Mouse (Mus musculus) macrophage (primary cell): Measurements from ENCODE around the gene Sfxn5. TPM values are rescaled to one million over a fixed set of nuclear protein-coding genes. Genes with fewer than 3 reads are reported as not detected.

Experiments used
- H3K27ac ChIP-seq: fragments of 350-480 bp; formaldehyde crosslinking; 2 replicates; pipeline ENCODE4 v1.9.0; 2021
- H3K36me3 ChIP-seq: fragments of 350-480 bp; formaldehyde crosslinking; 2 replicates; pipeline ENCODE4 v1.9.0; 2021; ENCODE audit errors: inconsistent target
- H3K4me3 ChIP-seq: fragments of 350-480 bp; formaldehyde crosslinking; 2 replicates; pipeline ENCODE4 v1.9.0; 2021; ENCODE audit errors: inconsistent target
- H3K79me2 ChIP-seq: fragments of 350-480 bp; formaldehyde crosslinking; 2 replicates; pipeline ENCODE4 v1.9.0; 2021; ENCODE audit errors: inconsistent target
- WGBS: methylation state at CpG from one replicate; pipeline ENCODE4 v1.1.7; 2026; ENCODE audit warnings: inconsistent platforms; ENCODE audit not compliant: missing documents; 5-methylcytosine and 5-hydroxymethylcytosine counted together
- polyA plus RNA-seq: library from polyadenylated mRNA; stranded (reverse); fragments of 250-400 nt; gene quantifications from 3 replicates; pipeline ENCODE4 v1.2.4, GENCODE M21; 2018; ENCODE audit warnings: inconsistent platforms

The Sfxn5 gene
- polyA plus RNA-seq, 1 experiment from 2014 or later = 3.8 TPM

DNA sequence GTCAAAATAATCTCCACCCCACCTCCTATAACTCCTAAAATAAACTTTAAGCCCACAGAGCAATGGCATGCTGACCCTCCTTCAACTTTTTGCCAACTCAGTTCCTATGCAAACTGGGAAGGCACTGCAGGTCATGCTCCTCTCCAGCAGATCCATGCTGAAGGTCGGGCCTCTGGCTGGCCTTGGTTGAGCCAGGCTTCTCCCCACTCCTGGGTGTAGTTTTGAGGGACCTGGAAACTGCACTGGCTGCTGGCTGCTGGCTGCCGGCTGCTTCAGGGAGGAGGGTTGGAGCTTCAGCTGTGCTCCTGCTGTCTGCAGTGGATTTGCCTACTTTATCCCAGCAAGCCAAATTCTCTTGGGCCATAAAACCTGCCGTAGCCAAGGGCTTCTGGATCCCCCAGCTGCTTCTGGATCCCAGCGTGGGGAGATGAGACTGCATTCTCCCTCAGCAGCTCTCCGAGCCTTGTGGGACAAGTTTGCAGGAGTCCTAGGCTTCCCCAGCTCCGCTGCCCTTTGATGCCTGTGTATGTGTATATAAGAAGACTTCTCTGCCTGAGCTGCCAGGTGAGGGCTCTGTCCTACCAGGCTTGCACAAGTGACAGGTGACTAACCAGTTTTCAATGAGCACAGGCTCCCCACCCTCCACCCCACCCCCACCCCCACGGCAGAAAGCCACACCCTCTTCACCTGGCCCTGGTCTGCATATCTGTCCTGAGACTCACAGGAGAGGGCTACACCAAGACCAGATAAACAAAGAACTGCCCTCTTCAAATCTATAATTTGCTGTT is 100.2 kb downstream of the Sfxn5 start:
- no peak overlapping the region for H3K4me3 ChIP-seq
- no peaks in the 10 kb centered on the region for H3K79me2 ChIP-seq
- 74% methylated on average over 5 of the region's 7 CpGs for WGBS
- no peaks in the 10 kb centered on the region for H3K36me3 ChIP-seq
- H3K27ac ChIP-seq = no peak overlapping the region

DNA sequence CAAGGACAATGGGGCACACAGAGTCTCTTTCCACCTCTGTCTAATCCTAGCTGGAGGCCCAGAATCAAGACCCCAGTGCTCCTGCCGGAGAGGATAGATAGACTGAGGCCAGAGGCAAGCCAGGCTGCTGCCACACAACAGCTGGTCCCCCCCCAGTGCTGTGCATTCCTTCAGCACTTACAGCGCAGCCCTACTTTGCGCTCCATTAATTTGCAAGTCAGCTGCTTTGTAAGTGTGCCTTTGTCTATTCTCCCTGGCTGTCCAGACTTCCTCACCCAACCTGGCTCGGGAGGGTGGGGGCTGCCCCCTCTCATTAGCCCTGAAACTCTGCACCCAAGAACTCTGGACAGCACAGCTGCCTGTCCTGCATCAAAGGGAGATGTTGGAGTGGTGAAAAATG is 101.2 kb downstream of the Sfxn5 start:
- Histone ChIP-seq H3K27ac (no peak overlapping the region), H3K36me3 (no peaks in the 10 kb centered on the region), H3K79me2 (no peaks in the 10 kb centered on the region), H3K4me3 (no peak overlapping the region)
- 83% methylated on average over 4 of the region's 4 CpGs for WGBS

GRCm38 (mm10) chr6:85231469-85231868 is 101.8 kb downstream of the Sfxn5 start:
- no peaks in the 10 kb centered on the region for H3K79me2 ChIP-seq
- no peak overlapping the region for H3K27ac ChIP-seq
- H3K36me3 ChIP-seq = no peaks in the 10 kb centered on the region
- 89% methylated on average over 6 of the region's 6 CpGs for WGBS
- no peak overlapping the region for H3K4me3 ChIP-seq

- no peaks in the 10 kb centered on the region for H3K79me2 ChIP-seq
Observed at GRCm38 (mm10) chr6:85230762-85231161, 102.5 kb downstream of the Sfxn5 start.

DNA sequence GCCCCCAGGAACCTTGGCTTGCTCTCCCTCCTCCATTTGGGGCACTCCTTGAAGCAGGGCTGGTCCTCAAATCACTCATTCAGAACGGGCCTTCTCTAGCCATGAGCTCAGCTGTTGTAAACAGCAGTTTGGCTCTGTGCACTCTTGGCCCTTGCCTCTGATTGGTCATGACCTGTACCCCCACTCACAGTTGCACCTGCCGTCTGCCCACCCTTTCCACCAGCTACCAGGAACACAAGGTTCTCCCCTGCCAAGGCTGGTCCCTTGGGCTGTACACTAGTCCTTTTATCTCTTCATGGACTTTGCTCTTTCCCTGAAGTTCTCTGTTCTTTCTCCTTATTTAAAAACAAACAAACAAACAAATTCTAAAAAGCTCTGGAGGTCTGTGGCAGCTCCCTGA is 105.7 kb downstream of the Sfxn5 start:
- H3K4me3 ChIP-seq = no peak overlapping the region
- WGBS = 86% methylated on average over 2 of the region's 2 CpGs
- H3K27ac ChIP-seq = no peak overlapping the region
- no peaks in the 10 kb centered on the region for H3K36me3 ChIP-seq
- H3K79me2 ChIP-seq = no peaks in the 10 kb centered on the region

More at GRCm38 (mm10) chr6:85230762-85231161, 102.5 kb downstream of the Sfxn5 start:
- Histone ChIP-seq H3K4me3 (no peak overlapping the region), H3K27ac (no peak overlapping the region), H3K36me3 (no peaks in the 10 kb centered on the region)
- WGBS = 94% methylated on average over 3 of the region's 3 CpGs

DNA sequence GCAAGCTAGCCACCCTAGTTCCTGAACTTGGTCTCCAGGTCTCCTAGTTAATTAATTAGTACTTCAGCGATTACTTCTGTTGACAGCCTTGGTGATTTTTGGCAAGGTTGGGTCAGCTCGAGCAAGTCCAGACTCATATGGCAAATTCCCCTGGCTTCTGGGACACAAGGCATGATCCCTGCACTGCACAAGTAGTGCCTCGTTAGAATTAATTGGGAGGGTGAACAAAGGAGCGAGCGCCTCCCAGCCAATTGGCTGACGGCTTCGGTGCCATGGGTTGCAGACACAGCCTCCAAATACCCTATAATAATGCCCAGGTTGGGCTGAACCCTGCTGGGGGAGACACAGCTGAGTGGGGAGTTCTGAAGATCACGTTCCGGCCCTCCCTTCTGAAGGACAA is 106.7 kb downstream of the Sfxn5 start:
- Histone ChIP-seq H3K36me3 (no peaks in the 10 kb centered on the region), H3K79me2 (no peaks in the 10 kb centered on the region), H3K27ac (no peak overlapping the region), H3K4me3 (no peak overlapping the region)
- 94% methylated on average over 9 of the region's 9 CpGs for WGBS

GRCm38 (mm10) chr6:85224442-85224891 is 108.8 kb downstream of the Sfxn5 start:
- 91% methylated on average over 13 of the region's 15 CpGs for WGBS
- H3K79me2 ChIP-seq = no peaks in the 10 kb centered on the region
- H3K36me3 ChIP-seq = no peaks in the 10 kb centered on the region
- H3K4me3 ChIP-seq = no peak overlapping the region
- no peak overlapping the region for H3K27ac ChIP-seq

- Histone ChIP-seq H3K4me3 (no peak overlapping the region), H3K27ac (no peak overlapping the region), H3K79me2 (no peaks in the 10 kb centered on the region), H3K36me3 (no peaks in the 10 kb centered on the region)
- 95% methylated on average over 14 of the region's 14 CpGs for WGBS
Observed at GRCm38 (mm10) chr6:85223498-85224150, 109.6 kb downstream of the Sfxn5 start.

DNA sequence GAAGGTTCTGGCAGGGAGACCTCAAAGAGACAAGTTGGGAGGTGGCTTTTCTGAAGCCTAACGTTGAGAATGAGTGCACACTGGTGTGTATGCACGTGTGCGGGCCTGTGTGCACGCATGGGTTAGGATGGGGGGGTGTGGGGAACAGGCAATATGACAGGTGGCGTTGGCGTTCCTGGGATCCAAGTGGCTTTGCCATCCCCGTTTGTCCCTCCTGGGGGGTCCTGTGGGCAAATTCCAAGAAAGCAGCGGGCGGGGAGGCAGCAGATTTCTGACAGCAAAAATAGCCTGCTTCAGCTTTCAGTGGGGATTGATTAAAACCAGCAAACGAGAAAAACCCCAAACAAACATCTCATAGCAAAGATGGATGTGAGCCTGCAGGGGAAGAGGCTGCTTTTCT is 110.7 kb downstream of the Sfxn5 start:
- no peaks in the 10 kb centered on the region for H3K36me3 ChIP-seq
- WGBS = 92% methylated on average over 10 of the region's 10 CpGs
- no peaks in the 10 kb centered on the region for H3K79me2 ChIP-seq
- no peak overlapping the region for H3K4me3 ChIP-seq
- no peak overlapping the region for H3K27ac ChIP-seq

- WGBS = 94% methylated on average over 4 of the region's 4 CpGs
- Histone ChIP-seq H3K27ac (no peak overlapping the region), H3K4me3 (no peak overlapping the region), H3K79me2 (no peaks in the 10 kb centered on the region), H3K36me3 (no peaks in the 10 kb centered on the region)
Observed at GRCm38 (mm10) chr6:85220917-85221316, 112.3 kb downstream of the Sfxn5 start.

DNA sequence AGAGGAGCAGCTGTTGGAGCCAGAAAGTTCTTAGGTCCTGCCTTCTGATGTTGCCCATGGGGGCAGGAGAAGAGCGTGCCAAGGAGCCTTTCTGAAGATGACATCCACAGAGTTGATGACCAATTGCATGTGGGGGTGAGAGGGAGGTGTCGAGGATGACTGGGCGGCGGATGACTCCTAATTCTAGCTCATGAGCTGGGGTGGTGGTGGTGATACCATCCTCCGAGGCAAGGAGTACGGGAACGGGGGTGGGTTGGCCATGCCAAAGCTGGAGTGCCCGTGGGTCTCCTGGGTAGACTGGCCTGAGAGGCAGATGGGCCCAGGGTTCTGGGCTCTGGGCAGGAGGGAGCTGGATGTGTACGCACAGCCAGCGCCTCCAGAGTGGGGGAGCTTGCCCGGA is 113.5 kb downstream of the Sfxn5 start:
- H3K4me3 ChIP-seq = no peak overlapping the region
- WGBS = 94% methylated on average over 10 of the region's 11 CpGs

DNA sequence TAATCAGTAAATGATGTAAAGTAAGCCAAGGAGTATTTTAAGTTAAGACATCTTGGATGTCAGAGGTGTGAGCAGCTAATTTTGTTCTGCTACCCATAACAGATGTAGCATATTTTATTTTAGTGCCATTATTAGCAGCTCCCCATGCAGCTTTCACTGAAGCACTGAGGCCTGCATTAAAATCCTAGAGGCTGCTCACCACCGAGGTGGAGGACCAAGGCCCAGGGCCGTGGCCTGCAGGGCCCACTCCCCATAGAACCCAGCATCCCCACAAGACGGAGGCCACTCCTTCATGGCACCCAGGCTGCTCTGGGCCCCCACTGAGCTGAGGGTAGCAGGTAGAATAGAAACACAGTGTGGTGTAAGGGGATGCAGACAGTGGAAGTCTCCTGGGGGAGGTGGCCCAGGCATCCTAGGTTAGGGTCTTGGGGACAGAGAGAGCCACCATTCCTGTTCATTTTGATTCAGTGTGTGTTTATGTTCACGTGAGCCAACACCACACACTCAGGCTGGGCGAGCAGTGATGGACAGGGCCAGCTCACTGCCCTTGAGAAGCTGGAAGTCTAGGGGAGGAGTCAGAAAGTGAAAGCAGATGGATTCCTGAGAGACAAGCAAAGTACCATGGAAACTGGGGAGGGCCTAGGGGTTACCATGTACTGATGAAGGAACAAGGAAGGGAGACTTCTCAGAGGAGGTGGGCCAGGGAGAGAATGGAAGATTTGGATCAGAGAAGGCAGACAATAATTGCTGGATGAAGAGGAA is 114.4 kb downstream of the Sfxn5 start:
- no peak overlapping the region for H3K4me3 ChIP-seq
- H3K36me3 ChIP-seq = no peaks in the 10 kb centered on the region
- 81% methylated on average over 5 of the region's 5 CpGs for WGBS
- no peak overlapping the region for H3K27ac ChIP-seq
- no peaks in the 10 kb centered on the region for H3K79me2 ChIP-seq

More for the DNA sequence above, 113.5 kb downstream of the Sfxn5 start:
- no peaks in the 10 kb centered on the region for H3K36me3 ChIP-seq
- H3K79me2 ChIP-seq = no peaks in the 10 kb centered on the region
- no peak overlapping the region for H3K27ac ChIP-seq

DNA sequence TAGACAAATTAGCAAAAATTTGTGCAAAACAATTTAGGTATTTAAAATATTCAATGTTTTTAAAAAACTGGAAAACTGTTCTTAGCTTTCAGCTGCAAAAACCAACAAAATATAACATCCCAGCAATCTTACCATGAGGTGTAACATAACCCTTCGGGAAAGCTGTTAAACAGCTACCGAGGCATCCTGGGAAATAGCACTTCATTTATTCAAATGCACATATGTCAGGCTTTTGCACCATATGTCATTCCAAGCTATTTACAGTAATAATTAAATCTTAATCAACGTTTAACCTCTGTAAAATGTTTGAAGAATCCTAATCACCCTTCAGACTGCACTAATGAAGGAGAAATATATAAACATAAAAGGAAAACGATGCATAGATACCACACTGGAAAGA is 115.0 kb downstream of the Sfxn5 start:
- H3K79me2 ChIP-seq = no peaks in the 10 kb centered on the region
- WGBS = 91% methylated on average over 4 of the region's 4 CpGs
- H3K4me3 ChIP-seq = no peak overlapping the region
- no peaks in the 10 kb centered on the region for H3K36me3 ChIP-seq
- no peak overlapping the region for H3K27ac ChIP-seq

DNA sequence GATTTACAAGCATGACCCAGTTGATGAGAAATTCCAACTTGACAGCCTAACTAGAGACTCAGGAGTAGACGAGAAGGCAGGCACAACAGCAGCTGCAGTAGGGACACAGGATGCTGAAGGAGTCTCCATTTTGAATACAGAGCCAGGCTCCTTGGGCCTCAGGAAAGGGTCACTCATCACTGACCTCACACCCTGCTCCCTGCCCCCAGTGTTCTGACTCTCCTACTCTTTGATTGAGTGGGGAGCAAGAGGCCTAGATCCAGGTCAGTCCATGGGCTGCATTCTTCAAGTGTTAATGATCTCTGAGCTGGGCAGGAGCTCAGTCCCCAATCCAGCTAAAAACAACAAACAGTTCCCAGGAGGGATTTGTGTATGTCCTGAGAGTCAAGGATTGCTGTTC is 122.5 kb downstream of the Sfxn5 start:
- 84% methylated on average over 1 of the region's 1 CpGs for WGBS
- Histone ChIP-seq H3K79me2 (no peaks in the 10 kb centered on the region), H3K36me3 (no peaks in the 10 kb centered on the region), H3K27ac (no peak overlapping the region), H3K4me3 (no peak overlapping the region)
